Mouse (Mus musculus): Measurements from ENCODE around the gene Nlrc5.

Nlrc5 gene

GRCm38 (mm10) chr8:94567159-94567849 is 133.1 kb downstream of the Nlrc5 start:
- DNase-seq (ENCODE audit: low spot score): no peak

GRCm38 (mm10) chr8:94568098-94568497 is 133.9 kb downstream of the Nlrc5 start:
- no peak for DNase-seq (ENCODE audit: low spot score)

- DNase-seq (ENCODE audit: low spot score): no peak
Observed at GRCm38 (mm10) chr8:94569419-94569818, 135.3 kb downstream of the Nlrc5 start.

GRCm38 (mm10) chr8:94571896-94572295 is 137.7 kb downstream of the Nlrc5 start:
- DNase-seq (ENCODE audit: low spot score): no peak

- DNase-seq (ENCODE audit: low spot score): no peak
Observed at GRCm38 (mm10) chr8:94574159-94574907, 140.2 kb downstream of the Nlrc5 start.

GRCm38 (mm10) chr8:94575148-94575547 is 141.0 kb downstream of the Nlrc5 start:
- DNase-seq (ENCODE audit: low spot score): no peak

Measured in ovary, postnatal 36 days (tissue).